Mouse (Mus musculus) mouse trophoblast stem cell (cell line): ENCODE measurements around the gene Mepe.

Experiments
- in situ Hi-C, 2 experiments: fragments of 300-500 bp; cut with MseI, MboI; formaldehyde crosslinking; loops; 2 replicates in 1 of 2; 3 replicates in 1 of 2; pipeline ENCODE4 v1.15.1; 2025

Gene Mepe

GRCm38 (mm10) chr5:104351041-104351440 lies 25.9 kb downstream of the Mepe start:
- in situ Hi-C loops = no loop called here

- in situ Hi-C loops = no loop called here
Observed at GRCm38 (mm10) chr5:104351874-104352273, 26.7 kb downstream of the Mepe start.

GRCm38 (mm10) chr5:104357575-104357974 lies 32.4 kb downstream of the Mepe start:
- in situ Hi-C loops = no loop called here

GRCm38 (mm10) chr5:104358592-104358991 lies 33.5 kb downstream of the Mepe start:
- in situ Hi-C loops = no loop called here

- in situ Hi-C loops = no loop called here
Observed at GRCm38 (mm10) chr5:104359257-104359656, 34.1 kb downstream of the Mepe start.

- in situ Hi-C loops = no loop called here
Observed at GRCm38 (mm10) chr5:104370580-104370979, 45.5 kb downstream of the Mepe start.

GRCm38 (mm10) chr5:104371284-104371683 lies 46.2 kb downstream of the Mepe start:
- in situ Hi-C loops = no loop called here

GRCm38 (mm10) chr5:104373648-104374307 lies 48.6 kb downstream of the Mepe start:
- in situ Hi-C loops = no loop called here

GRCm38 (mm10) chr5:104374308-104374660 lies 49.2 kb downstream of the Mepe start:
- in situ Hi-C loops = no loop called here

GRCm38 (mm10) chr5:104375132-104375531 lies 50.0 kb downstream of the Mepe start:
- in situ Hi-C loops = no loop called here

- in situ Hi-C loops = no loop called here
Observed at GRCm38 (mm10) chr5:104376890-104377289, 51.8 kb downstream of the Mepe start.

GRCm38 (mm10) chr5:104380574-104380973 lies 55.4 kb downstream of the Mepe start:
- in situ Hi-C loops = no loop called here

GRCm38 (mm10) chr5:104381671-104382070 lies 56.5 kb downstream of the Mepe start:
- in situ Hi-C loops = no loop called here

GRCm38 (mm10) chr5:104384540-104384939 lies 59.4 kb downstream of the Mepe start:
- in situ Hi-C loops = no loop called here

- in situ Hi-C loops = no loop called here
Observed at GRCm38 (mm10) chr5:104385521-104385920, 60.4 kb downstream of the Mepe start.

GRCm38 (mm10) chr5:104386908-104387307 lies 61.8 kb downstream of the Mepe start:
- in situ Hi-C loops = no loop called here
